Mouse (Mus musculus): ENCODE results near the gene Ptpn3. TPM values are rescaled to one million over a fixed set of nuclear protein-coding genes. Genes with fewer than 3 reads are reported as not detected.

Gene Ptpn3
- polyA plus RNA-seq, 1 experiment: 4.1 TPM

DNA sequence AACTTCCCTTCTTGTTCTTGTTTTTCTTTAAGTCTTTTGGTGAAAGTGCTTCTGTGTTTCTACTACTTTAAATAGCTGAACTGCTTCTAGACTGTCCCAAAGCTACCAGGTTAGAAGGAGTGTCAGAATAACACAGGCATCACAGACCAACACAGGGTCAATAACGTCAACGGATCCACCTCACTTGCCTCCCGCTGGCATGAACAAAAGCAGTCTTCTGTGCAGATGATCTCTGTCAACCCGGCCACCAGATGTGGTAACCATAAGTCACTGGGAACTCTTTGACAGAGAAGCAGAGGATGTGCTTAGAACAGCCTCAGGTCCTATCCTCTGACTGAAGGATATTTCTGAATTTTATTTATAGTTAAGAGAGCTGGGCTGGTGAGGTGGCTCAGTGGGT lies 65.9 kb downstream of the Ptpn3 start:
- Histone ChIP-seq H3K4me3 (replicated peaks; ENCODE audit: control insufficient read depth, low read depth, low read length) (no peak overlapping the region), H3K4me1 (ENCODE audit: control insufficient read depth, insufficient read depth, low read length) (no peaks in the 10 kb centered on the region), H3K27ac (ENCODE audit: control insufficient read depth, insufficient read depth, low read depth, low read length, poor library complexity) (no peak overlapping the region)
- 87% methylated on average over 4 of the region's 4 CpGs for WGBS
- TF ChIP-seq POLR2A (IDR thresholded peaks at IDR 0.05; ENCODE audit: borderline replicate concordance, control insufficient read depth, low read depth, low read length): no peak
- TF ChIP-seq CTCF (IDR thresholded peaks at IDR 0.05; ENCODE audit: control insufficient read depth, insufficient read depth, low read length): no peak

DNA sequence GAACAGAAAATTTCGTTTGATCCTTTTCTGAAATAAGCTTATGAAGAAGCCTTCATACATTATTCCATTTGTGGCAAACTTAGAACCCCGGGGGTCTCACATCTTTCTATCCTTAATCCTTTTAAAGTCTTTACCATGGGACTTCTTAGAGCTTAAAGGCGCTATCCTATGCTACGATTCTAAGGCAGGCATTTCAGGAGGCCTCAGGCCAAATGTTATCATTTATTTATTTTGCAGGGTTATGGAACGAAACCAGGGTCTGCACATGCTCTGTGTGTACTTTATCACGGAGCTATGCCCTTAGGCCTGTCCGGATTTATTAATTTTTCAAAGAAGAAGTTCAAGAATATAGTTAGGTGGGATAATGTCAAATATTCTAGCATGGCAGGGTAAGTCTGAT lies 67.3 kb downstream of the Ptpn3 start:
- Histone ChIP-seq H3K4me1 (ENCODE audit: control insufficient read depth, insufficient read depth, low read length) (no peaks in the 10 kb centered on the region), H3K27ac (ENCODE audit: control insufficient read depth, insufficient read depth, low read depth, low read length, poor library complexity) (no peak overlapping the region), H3K4me3 (replicated peaks; ENCODE audit: control insufficient read depth, low read depth, low read length) (no peak overlapping the region)
- TF ChIP-seq POLR2A (IDR thresholded peaks at IDR 0.05; ENCODE audit: borderline replicate concordance, control insufficient read depth, low read depth, low read length) (no peak), CTCF (IDR thresholded peaks at IDR 0.05; ENCODE audit: control insufficient read depth, insufficient read depth, low read length) (no peak)
- WGBS: 82% methylated on average over 7 of the region's 7 CpGs

- 94% methylated on average over 8 of the region's 8 CpGs for WGBS
- no peak overlapping the region for H3K4me3 ChIP-seq (replicated peaks; ENCODE audit: control insufficient read depth, low read depth, low read length)
- no peak overlapping the region for H3K27ac ChIP-seq (ENCODE audit: control insufficient read depth, insufficient read depth, low read depth, low read length, poor library complexity)
- TF ChIP-seq CTCF (IDR thresholded peaks at IDR 0.05; ENCODE audit: control insufficient read depth, insufficient read depth, low read length): no peak
- TF ChIP-seq POLR2A (IDR thresholded peaks at IDR 0.05; ENCODE audit: borderline replicate concordance, control insufficient read depth, low read depth, low read length): no peak
- H3K4me1 ChIP-seq (ENCODE audit: control insufficient read depth, insufficient read depth, low read length): no peaks in the 10 kb centered on the region
Measured at GRCm38 (mm10) chr4:57232439-57232838, 69.2 kb downstream of the Ptpn3 start.

DNA sequence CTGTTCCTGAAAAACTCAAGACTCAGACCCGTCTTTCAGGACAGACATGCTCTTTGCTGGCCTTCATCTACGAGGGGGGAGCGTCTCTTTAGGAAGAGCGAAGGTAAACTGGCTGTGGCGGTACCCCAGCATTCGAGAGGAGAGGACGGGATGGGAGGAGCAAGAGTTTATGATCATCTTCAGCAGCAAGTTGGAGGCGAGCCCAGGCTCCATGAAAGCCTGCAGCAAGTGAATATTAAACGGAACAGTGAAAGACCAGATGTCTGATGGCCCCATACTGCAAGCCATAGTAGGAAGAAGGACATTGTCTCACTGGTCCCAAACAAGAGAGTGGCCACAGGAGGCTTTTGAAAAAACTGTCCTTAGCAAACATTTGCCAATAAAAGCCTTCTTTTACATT lies 70.3 kb downstream of the Ptpn3 start:
- H3K27ac ChIP-seq (ENCODE audit: control insufficient read depth, insufficient read depth, low read depth, low read length, poor library complexity): no peak overlapping the region
- no peak overlapping the region for H3K4me3 ChIP-seq (replicated peaks; ENCODE audit: control insufficient read depth, low read depth, low read length)
- H3K4me1 ChIP-seq (ENCODE audit: control insufficient read depth, insufficient read depth, low read length): no peaks in the 10 kb centered on the region
- 80% methylated on average over 9 of the region's 9 CpGs for WGBS
- TF ChIP-seq CTCF (IDR thresholded peaks at IDR 0.05; ENCODE audit: control insufficient read depth, insufficient read depth, low read length) (no peak), POLR2A (IDR thresholded peaks at IDR 0.05; ENCODE audit: borderline replicate concordance, control insufficient read depth, low read depth, low read length) (no peak)

GRCm38 (mm10) chr4:57230341-57230740 lies 71.3 kb downstream of the Ptpn3 start:
- H3K4me3 ChIP-seq (replicated peaks; ENCODE audit: control insufficient read depth, low read depth, low read length): no peak overlapping the region
- TF ChIP-seq POLR2A (IDR thresholded peaks at IDR 0.05; ENCODE audit: borderline replicate concordance, control insufficient read depth, low read depth, low read length): no peak
- TF ChIP-seq CTCF (IDR thresholded peaks at IDR 0.05; ENCODE audit: control insufficient read depth, insufficient read depth, low read length): no peak
- WGBS: 84% methylated on average over 7 of the region's 7 CpGs
- no peaks in the 10 kb centered on the region for H3K4me1 ChIP-seq (ENCODE audit: control insufficient read depth, insufficient read depth, low read length)
- H3K27ac ChIP-seq (ENCODE audit: control insufficient read depth, insufficient read depth, low read depth, low read length, poor library complexity): no peak overlapping the region

DNA sequence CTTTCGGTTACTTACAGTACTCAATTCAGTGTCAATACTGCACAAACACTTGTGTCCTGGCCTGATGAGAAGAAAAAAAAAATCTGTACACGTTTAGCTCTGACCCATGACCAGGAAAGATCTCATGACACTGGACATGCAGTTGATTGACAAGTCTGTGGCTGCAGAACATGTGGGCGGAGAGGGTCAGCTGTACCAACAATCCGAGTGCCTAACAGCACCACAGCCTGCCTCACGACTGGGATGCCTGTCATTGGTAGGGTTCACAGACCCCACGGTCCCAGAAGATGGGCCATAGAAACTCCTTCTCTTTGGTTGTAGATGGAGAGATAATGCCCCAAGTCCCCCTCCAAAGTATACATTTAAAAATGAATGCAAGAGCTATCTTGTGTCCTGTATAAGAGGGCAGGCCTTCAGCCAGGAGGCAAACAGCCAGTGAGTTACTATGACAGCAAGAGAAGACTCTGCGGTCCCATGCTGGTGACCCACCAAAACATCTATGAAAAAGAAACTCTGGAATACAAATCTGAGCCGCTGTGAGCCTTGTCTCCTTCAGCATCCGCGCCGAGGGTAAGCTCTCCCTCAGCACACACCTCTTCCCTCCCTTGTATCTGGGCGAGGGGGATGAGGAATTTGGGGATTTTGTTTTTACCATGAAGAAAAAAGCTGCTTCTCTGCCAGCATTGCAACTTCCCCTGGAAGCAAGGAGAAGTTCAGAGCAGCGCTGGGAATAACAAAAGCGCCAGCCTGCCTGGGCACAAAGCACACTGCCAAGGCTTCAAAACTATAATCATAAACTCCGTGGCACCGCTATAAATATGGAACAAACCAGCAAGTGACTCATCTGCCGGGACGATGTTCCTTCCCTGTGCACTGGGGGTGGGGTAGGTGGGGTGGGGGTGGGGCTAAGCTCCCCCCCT lies 72.8 kb downstream of the Ptpn3 start:
- Histone ChIP-seq H3K27ac (ENCODE audit: control insufficient read depth, insufficient read depth, low read depth, low read length, poor library complexity) (no peak overlapping the region), H3K4me1 (ENCODE audit: control insufficient read depth, insufficient read depth, low read length) (no peaks in the 10 kb centered on the region), H3K4me3 (replicated peaks; ENCODE audit: control insufficient read depth, low read depth, low read length) (no peak overlapping the region)
- 73% methylated on average over 18 of the region's 18 CpGs for WGBS
- TF ChIP-seq CTCF (IDR thresholded peaks at IDR 0.05; ENCODE audit: control insufficient read depth, insufficient read depth, low read length): no peak
- TF ChIP-seq POLR2A (IDR thresholded peaks at IDR 0.05; ENCODE audit: borderline replicate concordance, control insufficient read depth, low read depth, low read length): no peak

GRCm38 (mm10) chr4:57224776-57225175 lies 76.9 kb downstream of the Ptpn3 start:
- no peak for TF ChIP-seq CTCF (IDR thresholded peaks at IDR 0.05; ENCODE audit: control insufficient read depth, insufficient read depth, low read length)
- no peak for TF ChIP-seq POLR2A (IDR thresholded peaks at IDR 0.05; ENCODE audit: borderline replicate concordance, control insufficient read depth, low read depth, low read length)
- H3K4me1 ChIP-seq (ENCODE audit: control insufficient read depth, insufficient read depth, low read length): no peaks in the 10 kb centered on the region
- H3K27ac ChIP-seq (ENCODE audit: control insufficient read depth, insufficient read depth, low read depth, low read length, poor library complexity): no peak overlapping the region
- H3K4me3 ChIP-seq (replicated peaks; ENCODE audit: control insufficient read depth, low read depth, low read length): no peak overlapping the region
- 96% methylated on average over 2 of the region's 2 CpGs for whole genome bisulfite sequencing

DNA sequence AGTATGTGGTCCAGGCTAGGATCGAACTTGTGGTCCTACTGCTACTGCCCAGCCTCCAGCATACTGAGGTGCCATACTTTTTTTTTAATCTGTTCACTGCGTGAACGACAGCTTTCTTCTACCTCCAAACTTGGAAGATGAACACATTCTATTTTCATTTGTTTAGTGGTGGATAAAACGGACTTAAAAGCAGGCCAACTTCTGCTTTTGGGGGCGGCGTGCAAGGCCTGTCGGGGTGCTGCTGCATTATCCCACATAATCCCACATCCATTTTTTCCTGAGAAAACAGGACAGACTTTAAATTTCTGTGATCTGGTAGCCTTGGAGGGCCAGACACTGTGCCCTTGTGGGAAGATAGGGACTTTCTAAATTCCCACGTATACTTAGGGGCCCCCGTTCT lies 83.9 kb downstream of the Ptpn3 start:
- H3K4me3 ChIP-seq (replicated peaks; ENCODE audit: control insufficient read depth, low read depth, low read length): no peak overlapping the region
- H3K27ac ChIP-seq (ENCODE audit: control insufficient read depth, insufficient read depth, low read depth, low read length, poor library complexity): no peak overlapping the region
- 78% methylated on average over 9 of the region's 9 CpGs for WGBS
- H3K4me1 ChIP-seq (ENCODE audit: control insufficient read depth, insufficient read depth, low read length): no peaks in the 10 kb centered on the region
- TF ChIP-seq POLR2A (IDR thresholded peaks at IDR 0.05; ENCODE audit: borderline replicate concordance, control insufficient read depth, low read depth, low read length) (no peak), CTCF (IDR thresholded peaks at IDR 0.05; ENCODE audit: control insufficient read depth, insufficient read depth, low read length) (no peak)
